Mouse (Mus musculus) ovary, postnatal 36 days (tissue): ENCODE measurements around the gene Lrrc4c.

Source experiments
- DNase-seq: peaks from one replicate; pipeline ENCODE4 v3.0.0; 2022; ENCODE audit warnings: low spot score, mixed read lengths

Gene Lrrc4c

DNA sequence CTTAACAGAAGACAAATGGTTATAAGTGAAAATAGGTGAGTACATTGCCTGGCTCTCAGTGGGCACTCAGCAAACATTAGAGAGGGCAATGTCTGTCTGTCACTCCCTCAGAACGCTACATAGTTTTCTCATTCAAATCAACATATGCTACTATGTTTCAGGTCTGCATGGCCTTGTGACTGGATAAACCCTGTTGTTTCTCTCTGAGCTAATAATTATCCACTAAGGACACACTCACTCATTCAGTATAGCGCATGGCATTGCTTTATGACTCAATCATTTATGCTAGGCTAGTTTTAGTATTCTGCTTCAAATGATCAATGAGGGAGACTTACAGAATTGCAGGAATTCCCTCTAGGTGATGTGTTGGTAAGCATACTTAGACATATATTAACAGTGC lies 1292.6 kb downstream of the Lrrc4c start:
- no peak for DNase-seq

DNA sequence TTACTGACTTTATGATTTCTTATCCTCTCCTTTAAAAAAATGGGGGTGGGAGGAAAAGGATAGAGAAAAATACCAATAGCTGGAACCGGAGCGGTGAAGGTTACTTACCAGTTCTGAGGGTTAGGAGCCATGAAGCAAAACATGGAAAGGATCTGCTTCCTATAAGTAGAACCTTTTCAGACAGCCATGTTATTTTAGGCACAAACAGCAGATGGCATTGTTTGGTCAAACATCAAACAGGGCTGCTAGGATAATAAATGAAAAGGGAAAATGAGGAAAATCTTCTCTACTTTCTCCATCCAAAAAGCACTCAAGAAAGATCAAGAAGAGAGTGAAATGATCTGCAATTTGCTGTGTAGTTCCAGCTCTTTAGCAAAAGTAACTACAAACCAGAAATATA lies 1296.8 kb downstream of the Lrrc4c start:
- DNase-seq: no peak

DNA sequence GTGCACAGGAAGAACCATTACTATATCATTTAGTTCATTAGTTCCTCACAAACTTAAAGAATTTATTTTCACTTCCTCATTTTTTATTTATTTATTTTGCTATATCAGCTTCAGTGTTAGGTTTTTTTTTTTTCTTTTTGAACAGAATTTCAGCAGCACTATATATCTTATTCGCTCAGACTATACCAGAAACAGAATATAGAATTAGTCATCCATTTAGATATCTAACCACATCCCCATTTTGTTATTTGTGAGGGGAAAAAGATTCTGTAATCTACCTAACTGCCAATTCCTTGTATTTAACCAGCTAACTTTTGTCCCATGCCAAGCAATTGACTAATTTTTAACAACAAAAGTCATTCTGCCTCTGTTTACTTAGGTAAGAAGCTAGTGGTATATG lies 1300.6 kb downstream of the Lrrc4c start:
- no peak for DNase-seq

DNA sequence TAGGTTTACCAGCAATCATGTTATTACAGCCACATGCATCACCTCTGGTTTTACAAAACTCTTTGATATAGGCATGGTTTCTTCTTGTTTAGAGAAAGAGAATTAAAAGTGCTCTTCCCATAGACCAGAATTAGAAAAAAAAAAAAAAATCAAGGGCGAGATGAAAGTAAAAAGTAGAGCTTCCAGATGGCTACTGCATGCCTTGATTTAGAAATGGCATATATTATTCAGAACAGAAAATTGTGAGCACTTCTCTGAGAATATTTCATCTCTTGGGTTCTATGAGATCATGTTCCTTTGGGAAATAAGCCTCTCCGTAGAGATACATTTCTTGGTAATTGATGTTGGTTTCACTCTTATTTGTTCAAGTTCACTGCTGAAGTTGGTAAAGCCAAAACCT lies 1322.0 kb downstream of the Lrrc4c start:
- no peak for DNase-seq

DNA sequence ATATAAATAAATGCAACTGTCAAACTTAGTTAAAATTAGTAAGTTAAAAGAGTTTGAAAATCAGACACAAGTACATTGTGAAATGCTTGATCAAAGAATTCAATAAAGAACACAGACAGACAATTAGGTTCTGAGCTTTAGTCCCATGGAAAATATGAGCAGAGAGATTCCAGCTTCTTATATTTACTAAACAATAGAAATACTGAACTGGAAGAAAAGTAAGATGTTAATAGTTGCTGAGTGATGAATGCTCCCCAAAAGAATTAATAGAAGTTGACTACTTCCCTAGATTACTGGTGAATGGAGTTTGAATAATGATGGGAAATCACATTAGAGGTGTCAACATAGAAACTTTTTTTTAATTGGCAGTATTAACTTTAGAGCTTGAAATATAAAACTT lies 1323.7 kb downstream of the Lrrc4c start:
- no peak for DNase-seq

DNA sequence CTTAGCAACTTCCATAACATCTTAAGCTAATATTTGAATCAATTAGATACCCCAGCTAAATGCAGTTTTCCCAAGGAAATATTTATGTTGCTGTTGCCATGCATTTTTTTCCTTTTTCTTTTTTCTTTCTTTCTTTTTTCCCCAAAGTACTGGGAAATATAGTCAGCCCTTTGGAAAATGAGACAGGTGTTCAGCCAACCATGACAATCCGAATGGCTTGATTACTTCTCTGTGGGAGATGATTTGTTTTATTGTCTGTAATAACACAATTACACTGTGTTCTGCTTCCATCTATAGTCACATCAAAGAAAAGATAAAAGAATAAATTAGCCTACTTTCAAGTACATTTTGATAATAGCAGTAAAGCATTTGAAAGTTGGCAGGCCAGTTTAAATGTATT lies 1334.7 kb downstream of the Lrrc4c start:
- DNase-seq: no peak
